In the genomic region with DNA sequence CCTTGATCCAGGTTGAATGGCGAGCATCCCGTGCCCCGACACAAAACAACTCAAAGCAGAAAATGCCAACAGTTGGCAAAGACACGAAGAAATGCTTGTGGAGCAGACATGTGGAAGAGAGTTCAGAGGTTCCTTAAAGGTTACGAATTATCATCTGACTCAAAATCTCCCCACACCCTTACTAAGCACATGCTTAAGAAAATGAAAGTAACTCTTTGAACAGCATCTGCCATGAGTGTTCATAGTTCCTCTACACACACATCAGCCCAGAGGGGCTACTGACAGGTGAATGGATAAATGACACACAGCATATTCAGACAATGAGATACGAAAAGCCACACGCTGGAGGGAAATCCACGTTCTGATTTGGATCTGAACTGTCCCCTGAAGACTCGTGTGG, we compare ENCODE assay signal across 18 mouse cellular contexts.
"Had no signal": no experiment of that assay in that cellular context is flagged by ENCODE, and none has a peak within 500 bp of the region (broad histone marks: within the 10 kb centered on the region; RNA-seq: fewer than 3 reads in every experiment).

No protein-coding gene starts in this region.

- H3K27ac ChIP-seq: kidney, embryonic 15.5 days; liver, embryonic 13.5 days; neural tube, embryonic 12.5 days; neural tube, embryonic 15.5 days; stomach, postnatal 0 days had no signal

- H3K9ac ChIP-seq: kidney, embryonic 15.5 days; liver, embryonic 13.5 days; neural tube, embryonic 12.5 days; neural tube, embryonic 15.5 days had no signal

- H3K36me3 ChIP-seq: kidney, embryonic 15.5 days; liver, embryonic 13.5 days; neural tube, embryonic 12.5 days; neural tube, embryonic 15.5 days had no signal

- H3K9me3 ChIP-seq: kidney, embryonic 15.5 days; liver, embryonic 13.5 days; neural tube, embryonic 12.5 days; neural tube, embryonic 15.5 days had no signal

- DNase-seq: kidney, adult 2 months; kidney, postnatal 10 days; kidney, postnatal 36 days; liver, embryonic 13.5 days; lung, adult 2 months; lung, postnatal 14 days; lung, postnatal 4 days; midbrain, embryonic 14.5 days; right cerebral cortex, adult 18-20 months; right cerebral cortex, postnatal 14 days; right cerebral cortex, postnatal 4 days; thymus, adult 2 months; thymus, postnatal 14 days had no signal

- H3K4me2 ChIP-seq: kidney, embryonic 15.5 days; liver, embryonic 13.5 days; midbrain, embryonic 11.5 days; neural tube, embryonic 12.5 days; neural tube, embryonic 15.5 days had no signal

- H3K4me1 ChIP-seq: liver, embryonic 13.5 days; neural tube, embryonic 12.5 days; neural tube, embryonic 15.5 days had no signal

- H3K4me3 ChIP-seq: kidney, embryonic 15.5 days; liver, embryonic 13.5 days; neural tube, embryonic 12.5 days; neural tube, embryonic 15.5 days had no signal

- H3K27me3 ChIP-seq: kidney, embryonic 15.5 days; liver, embryonic 13.5 days; neural tube, embryonic 12.5 days; neural tube, embryonic 15.5 days had no signal
